Mouse (Mus musculus): ENCODE data around the gene Chka. TPM values are rescaled to one million over a fixed set of nuclear protein-coding genes. Genes with fewer than 3 reads are reported as not detected.

The Chka gene
- polyA plus RNA-seq, 1 experiment from 2014 or later: 37.5 TPM

DNA sequence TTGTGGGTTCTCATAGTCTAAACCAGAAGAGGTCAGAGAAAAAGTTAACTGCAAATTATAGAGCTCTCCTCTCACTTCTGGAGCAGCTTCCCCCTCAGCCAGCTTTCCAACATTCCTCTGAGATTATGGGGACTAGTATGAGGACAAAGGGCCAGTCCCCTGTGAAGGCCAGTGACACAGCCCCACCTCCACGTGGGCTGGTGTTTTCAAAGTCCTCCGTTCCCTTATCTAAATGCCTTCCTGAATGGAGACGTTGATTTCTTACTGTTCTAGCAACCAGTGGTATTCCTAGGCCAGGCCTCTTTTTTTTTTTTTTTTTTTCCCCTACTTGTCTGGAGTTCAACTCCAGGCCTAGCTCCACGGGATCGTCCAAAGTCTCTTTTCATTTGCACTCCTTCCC, 1.5 kb upstream of the Chka start:
- H3K4me2 ChIP-seq: no peak overlapping the region
- 37% methylated on average over 5 of the region's 5 CpGs for WGBS
- no peak for DNase-seq (ENCODE audit: low spot score)

DNA sequence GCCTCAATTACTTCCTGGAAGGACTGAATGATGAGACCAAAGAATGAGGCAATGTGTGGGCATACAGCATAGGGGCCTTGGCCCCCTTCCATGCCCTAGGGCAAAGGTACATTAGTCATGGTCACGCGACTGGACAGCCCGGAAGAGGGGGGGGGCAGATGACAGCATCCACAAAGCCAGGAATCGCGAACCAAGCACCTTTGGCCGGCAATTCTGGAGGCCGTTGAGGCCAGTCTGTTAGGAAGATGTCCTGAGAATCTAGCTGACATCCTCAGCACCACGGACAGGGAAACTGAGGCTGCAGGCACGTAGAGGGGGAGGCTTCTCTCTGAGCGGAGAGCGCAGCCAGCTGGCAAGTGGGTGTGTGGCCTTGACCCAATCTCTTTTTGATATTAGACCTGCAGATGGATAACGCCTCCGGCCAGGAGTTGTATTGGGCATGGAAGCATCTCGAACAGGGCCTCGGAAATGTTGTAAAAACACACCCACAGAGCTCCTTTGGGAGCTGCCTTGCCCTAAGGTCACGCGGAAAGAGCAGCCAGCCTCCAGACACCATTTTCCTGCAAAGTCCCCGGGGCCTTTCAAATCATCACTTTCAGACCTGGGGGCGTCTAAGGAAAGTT, 615 bp upstream of the Chka start:
- H3K4me3 ChIP-seq (ENCODE audit: low read depth, low read length): peak overlapping the region; percentile 78
- H3K27me3 ChIP-seq (replicated peaks; ENCODE audit: control insufficient read depth, insufficient read depth, low read length): no peaks in the 10 kb centered on the region
- peaks cover 20% of the 10 kb centered on the region for H3K4me1 ChIP-seq (replicated peaks; ENCODE audit: control insufficient read depth, insufficient read depth, low read length)
- no peak for ATAC-seq (replicated peaks; ENCODE audit: low FRiP score)
- no peaks in the 10 kb centered on the region for H3K9me3 ChIP-seq (ENCODE audit: control insufficient read depth, low read length)
- no peaks in the 10 kb centered on the region for H3K36me3 ChIP-seq (ENCODE audit: control insufficient read depth, insufficient read depth, low read length)
- H3K9ac ChIP-seq (ENCODE audit: low read depth, low read length): peak overlapping the region; percentile 64
- H3K27ac ChIP-seq (ENCODE audit: low read depth, low read length): peak overlapping the region; percentile 93; the same call in 1 of the 2 replicates
- DNase-seq (ENCODE audit: low spot score): no peak
- peak overlapping the region; percentile 85 for H3K4me2 ChIP-seq
- 9% methylated on average over 19 of the region's 19 CpGs for WGBS

More for the DNA sequence above, 1.5 kb upstream of the Chka start:
- Histone ChIP-seq H3K27me3 (replicated peaks; ENCODE audit: control insufficient read depth, insufficient read depth, low read length) (no peaks in the 10 kb centered on the region), H3K4me1 (replicated peaks; ENCODE audit: control insufficient read depth, insufficient read depth, low read length) (peaks cover 16% of the 10 kb centered on the region), H3K36me3 (ENCODE audit: control insufficient read depth, insufficient read depth, low read length) (no peaks in the 10 kb centered on the region), H3K4me3 (ENCODE audit: low read depth, low read length) (no peak overlapping the region), H3K27ac (ENCODE audit: low read depth, low read length) (no peak overlapping the region; the same call in 1 of the 2 replicates), H3K9ac (ENCODE audit: low read depth, low read length) (no peak overlapping the region), H3K9me3 (ENCODE audit: control insufficient read depth, low read length) (no peaks in the 10 kb centered on the region)
- no peak for ATAC-seq (replicated peaks; ENCODE audit: low FRiP score)

DNA sequence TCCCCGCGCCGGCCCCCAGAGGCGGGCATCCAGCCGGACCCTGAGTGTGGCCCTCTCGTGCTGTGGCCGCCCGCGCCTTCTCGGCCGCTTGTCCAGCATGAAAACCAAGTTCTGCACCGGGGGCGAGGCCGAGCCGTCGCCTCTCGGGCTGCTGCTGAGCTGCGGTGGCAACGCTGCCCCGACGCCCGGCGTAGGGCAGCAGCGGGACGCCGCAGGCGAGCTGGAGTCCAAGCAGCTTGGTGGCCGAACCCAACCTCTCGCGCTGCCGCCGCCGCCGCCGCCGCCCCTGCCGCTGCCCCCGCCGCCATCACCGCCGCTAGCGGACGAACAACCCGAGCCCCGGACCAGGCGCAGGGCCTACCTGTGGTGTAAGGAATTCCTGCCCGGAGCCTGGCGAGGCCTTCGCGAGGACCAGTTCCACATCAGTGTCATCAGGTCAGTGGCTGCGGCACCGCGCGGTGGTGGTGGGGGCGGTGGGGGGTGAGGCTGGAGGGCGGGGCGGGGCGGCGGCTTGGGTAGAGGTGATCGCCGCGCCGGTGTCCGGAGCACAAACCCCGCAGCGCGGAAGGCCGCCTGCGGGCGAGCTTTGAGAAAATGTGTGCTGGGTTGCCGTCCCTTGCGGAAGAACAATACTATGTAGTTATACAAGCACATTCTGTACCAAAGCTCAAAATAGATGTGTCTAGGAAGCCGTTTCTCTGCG, 557 bp downstream of the Chka start:
- H3K27ac ChIP-seq (ENCODE audit: low read depth, low read length): peak overlapping the region; percentile 93
- peak; percentile 3 for ATAC-seq (replicated peaks; ENCODE audit: low FRiP score)
- 0% methylated on average over 70 of the region's 74 CpGs for WGBS
- H3K27me3 ChIP-seq (replicated peaks; ENCODE audit: control insufficient read depth, insufficient read depth, low read length): no peaks in the 10 kb centered on the region
- no peaks in the 10 kb centered on the region for H3K9me3 ChIP-seq (ENCODE audit: control insufficient read depth, low read length)
- peak overlapping the region; percentile 78 for H3K4me3 ChIP-seq (ENCODE audit: low read depth, low read length)
- no peak for DNase-seq (ENCODE audit: low spot score)
- H3K36me3 ChIP-seq (ENCODE audit: control insufficient read depth, insufficient read depth, low read length): no peaks in the 10 kb centered on the region
- peaks cover 20% of the 10 kb centered on the region for H3K4me1 ChIP-seq (replicated peaks; ENCODE audit: control insufficient read depth, insufficient read depth, low read length)
- peak overlapping the region; percentile 92 for H3K9ac ChIP-seq (ENCODE audit: low read depth, low read length)
- peak overlapping the region; percentile 85 for H3K4me2 ChIP-seq

DNA sequence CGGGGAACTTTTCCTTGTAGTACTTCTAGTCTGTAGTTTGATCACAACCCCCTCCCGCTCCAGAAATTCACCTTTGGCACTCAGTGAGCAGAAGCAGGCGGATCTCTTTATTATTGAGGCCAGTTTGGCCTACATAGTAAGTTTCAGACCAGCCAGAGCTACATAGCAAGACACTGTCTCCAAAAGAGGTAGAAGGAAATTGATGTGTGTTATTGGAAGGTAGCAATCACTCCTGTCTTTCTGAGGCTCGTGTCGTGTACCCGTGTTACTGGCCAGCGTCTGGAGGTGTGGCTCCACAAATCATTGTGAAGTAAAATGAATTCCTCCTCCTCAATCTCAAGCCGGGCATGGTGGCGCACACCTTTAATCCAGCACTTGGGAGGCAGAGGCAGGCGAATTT, 1.5 kb downstream of the Chka start:
- Histone ChIP-seq H3K4me3 (ENCODE audit: low read depth, low read length) (peak overlapping the region; percentile 78), H3K36me3 (ENCODE audit: control insufficient read depth, insufficient read depth, low read length) (no peaks in the 10 kb centered on the region), H3K27ac (ENCODE audit: low read depth, low read length) (no peak overlapping the region), H3K9me3 (ENCODE audit: control insufficient read depth, low read length) (no peaks in the 10 kb centered on the region), H3K27me3 (replicated peaks; ENCODE audit: control insufficient read depth, insufficient read depth, low read length) (no peaks in the 10 kb centered on the region), H3K4me1 (replicated peaks; ENCODE audit: control insufficient read depth, insufficient read depth, low read length) (peaks cover 20% of the 10 kb centered on the region), H3K9ac (ENCODE audit: low read depth, low read length) (no peak overlapping the region), H3K4me2 (peak overlapping the region; percentile 85)
- ATAC-seq (replicated peaks; ENCODE audit: low FRiP score) (no peak), DNase-seq (ENCODE audit: low spot score) (no peak)
- WGBS: 87% methylated on average over 10 of the region's 10 CpGs

DNA sequence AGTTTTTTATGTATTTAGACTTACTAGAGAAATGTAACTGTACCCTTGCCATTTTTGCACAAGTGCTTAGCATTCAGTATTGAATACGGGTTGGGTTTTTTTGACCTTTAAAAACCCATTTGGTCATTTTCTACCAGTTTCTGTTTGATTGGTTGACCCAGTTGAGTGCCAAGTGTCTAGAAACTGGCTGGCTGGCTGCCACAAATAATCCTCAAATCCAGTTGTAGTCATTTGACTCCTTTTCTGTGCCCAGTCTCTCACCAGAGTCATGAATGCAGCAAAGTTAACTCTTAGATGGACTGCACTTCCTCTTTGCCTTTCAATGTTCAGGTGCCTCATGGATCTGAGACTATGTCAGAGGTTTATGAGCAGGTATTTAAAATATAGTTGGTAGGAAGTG, 2.3 kb downstream of the Chka start:
- Histone ChIP-seq H3K9me3 (ENCODE audit: control insufficient read depth, low read length) (no peaks in the 10 kb centered on the region), H3K4me1 (replicated peaks; ENCODE audit: control insufficient read depth, insufficient read depth, low read length) (peaks cover 20% of the 10 kb centered on the region), H3K9ac (ENCODE audit: low read depth, low read length) (no peak overlapping the region), H3K27me3 (replicated peaks; ENCODE audit: control insufficient read depth, insufficient read depth, low read length) (no peaks in the 10 kb centered on the region), H3K36me3 (ENCODE audit: control insufficient read depth, insufficient read depth, low read length) (no peaks in the 10 kb centered on the region), H3K4me3 (ENCODE audit: low read depth, low read length) (no peak overlapping the region), H3K4me2 (peak overlapping the region; percentile 85), H3K27ac (ENCODE audit: low read depth, low read length) (no peak overlapping the region)
- 86% methylated on average over 1 of the region's 1 CpGs for WGBS
- ATAC-seq (replicated peaks; ENCODE audit: low FRiP score) (no peak), DNase-seq (ENCODE audit: low spot score) (no peak)

DNA sequence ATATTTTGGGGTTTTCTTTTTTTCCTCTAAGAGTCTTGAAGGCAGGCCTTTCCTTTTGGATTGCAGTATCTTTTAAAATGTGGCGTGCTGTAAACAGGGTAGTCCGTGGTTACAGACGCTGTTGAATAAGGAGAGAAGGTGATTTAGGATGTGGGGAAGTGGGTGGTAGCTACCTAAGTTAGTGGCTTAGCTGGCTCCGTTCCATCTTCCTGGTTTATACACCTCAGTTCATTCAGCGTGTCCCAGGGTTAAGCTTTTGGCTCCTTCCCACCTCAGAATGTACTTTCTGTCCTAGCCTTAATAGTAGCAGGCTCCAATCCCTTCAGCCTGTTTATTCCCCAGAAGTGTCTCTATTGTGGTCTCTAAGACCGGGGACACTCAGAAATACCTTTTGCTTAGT, 3.5 kb downstream of the Chka start:
- 67% methylated on average over 6 of the region's 6 CpGs for WGBS
- Histone ChIP-seq H3K4me1 (replicated peaks; ENCODE audit: control insufficient read depth, insufficient read depth, low read length) (peaks cover 17% of the 10 kb centered on the region), H3K9ac (ENCODE audit: low read depth, low read length) (no peak overlapping the region), H3K27me3 (replicated peaks; ENCODE audit: control insufficient read depth, insufficient read depth, low read length) (no peaks in the 10 kb centered on the region), H3K4me3 (ENCODE audit: low read depth, low read length) (no peak overlapping the region), H3K27ac (ENCODE audit: low read depth, low read length) (no peak overlapping the region), H3K4me2 (peak overlapping the region; percentile 5), H3K36me3 (ENCODE audit: control insufficient read depth, insufficient read depth, low read length) (no peaks in the 10 kb centered on the region), H3K9me3 (ENCODE audit: control insufficient read depth, low read length) (no peaks in the 10 kb centered on the region)
- DNase-seq (ENCODE audit: low spot score) (no peak), ATAC-seq (replicated peaks; ENCODE audit: low FRiP score) (no peak)

DNA sequence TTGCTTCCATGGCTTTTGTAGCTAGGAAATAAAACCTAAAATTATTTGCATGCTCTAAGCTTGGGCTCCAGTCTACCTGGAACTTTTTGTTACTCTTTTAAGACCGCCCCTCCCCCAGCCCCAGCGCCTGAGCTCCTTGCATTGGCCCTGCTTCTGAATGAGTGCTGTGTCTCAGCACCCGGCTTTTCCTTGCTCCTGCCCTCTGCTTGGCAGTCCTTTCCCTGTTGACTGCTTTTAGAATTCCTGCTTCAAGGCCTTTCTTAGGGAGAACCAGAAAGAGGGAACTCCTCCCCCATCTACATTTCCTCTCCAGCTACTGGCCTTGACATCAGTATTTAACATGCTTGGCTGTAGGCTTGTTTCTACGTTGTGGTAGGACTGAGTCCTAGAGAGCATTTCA, 4.0 kb downstream of the Chka start:
- Histone ChIP-seq H3K4me2 (peak overlapping the region; percentile 5), H3K9ac (ENCODE audit: low read depth, low read length) (no peak overlapping the region), H3K36me3 (ENCODE audit: control insufficient read depth, insufficient read depth, low read length) (no peaks in the 10 kb centered on the region), H3K27me3 (replicated peaks; ENCODE audit: control insufficient read depth, insufficient read depth, low read length) (no peaks in the 10 kb centered on the region), H3K4me3 (ENCODE audit: low read depth, low read length) (no peak overlapping the region), H3K4me1 (replicated peaks; ENCODE audit: control insufficient read depth, insufficient read depth, low read length) (peaks cover 14% of the 10 kb centered on the region), H3K27ac (ENCODE audit: low read depth, low read length) (no peak overlapping the region), H3K9me3 (ENCODE audit: control insufficient read depth, low read length) (no peaks in the 10 kb centered on the region)
- 28% methylated on average over 4 of the region's 4 CpGs for WGBS
- DNase-seq (ENCODE audit: low spot score) (no peak), ATAC-seq (replicated peaks; ENCODE audit: low FRiP score) (no peak)

DNA sequence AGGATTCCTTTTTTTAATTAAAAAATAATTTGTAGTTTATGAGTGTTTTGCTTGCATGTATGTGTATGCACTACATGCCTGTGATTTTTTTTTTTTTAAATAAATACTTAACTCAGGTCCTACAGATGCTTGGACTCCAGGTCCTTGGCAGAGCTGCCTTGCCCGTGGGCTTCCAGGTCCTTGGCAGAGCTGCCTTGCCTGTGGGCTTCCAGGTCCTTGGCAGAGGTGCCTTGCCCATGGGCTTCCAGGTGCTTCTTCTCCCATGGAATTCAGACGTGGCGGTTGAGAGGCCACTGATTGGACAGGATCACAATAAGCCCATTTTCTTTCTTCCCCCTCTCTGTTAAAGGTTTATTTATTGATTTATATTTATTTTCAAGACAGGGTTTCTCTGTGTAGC, 5.6 kb downstream of the Chka start:
- no peaks in the 10 kb centered on the region for H3K9me3 ChIP-seq (ENCODE audit: control insufficient read depth, low read length)
- H3K4me2 ChIP-seq: no peak overlapping the region
- WGBS: 94% methylated on average over 3 of the region's 3 CpGs
- peaks cover 9% of the 10 kb centered on the region for H3K4me1 ChIP-seq (replicated peaks; ENCODE audit: control insufficient read depth, insufficient read depth, low read length)
- no peak for DNase-seq (ENCODE audit: low spot score)
- H3K27ac ChIP-seq (ENCODE audit: low read depth, low read length): no peak overlapping the region
- H3K27me3 ChIP-seq (replicated peaks; ENCODE audit: control insufficient read depth, insufficient read depth, low read length): no peaks in the 10 kb centered on the region
- no peaks in the 10 kb centered on the region for H3K36me3 ChIP-seq (ENCODE audit: control insufficient read depth, insufficient read depth, low read length)
- H3K4me3 ChIP-seq (ENCODE audit: low read depth, low read length): no peak overlapping the region
- ATAC-seq (replicated peaks; ENCODE audit: low FRiP score): no peak
- H3K9ac ChIP-seq (ENCODE audit: low read depth, low read length): no peak overlapping the region

DNA sequence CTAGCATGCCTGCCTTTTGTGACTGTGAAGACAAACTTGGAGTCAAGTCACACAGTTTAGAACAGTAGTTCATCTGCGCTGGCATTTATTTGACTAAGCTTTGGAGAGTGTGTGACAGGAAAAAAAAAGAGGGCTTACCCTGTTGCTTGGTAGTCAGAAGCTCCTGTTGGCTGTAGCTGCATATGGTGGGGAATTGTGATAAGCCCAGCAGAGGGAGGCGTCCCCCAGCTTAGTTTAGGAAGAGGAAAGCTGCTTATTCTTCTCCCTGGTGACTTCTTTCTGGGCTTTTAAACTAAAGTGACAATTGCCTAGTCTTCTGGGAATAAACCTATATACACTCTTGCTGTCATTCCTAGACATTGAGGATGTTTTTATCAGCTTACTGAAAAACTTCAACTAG, 11.1 kb downstream of the Chka start:
- Histone ChIP-seq H3K4me3 (ENCODE audit: low read depth, low read length) (no peak overlapping the region), H3K9ac (ENCODE audit: low read depth, low read length) (no peak overlapping the region), H3K9me3 (ENCODE audit: control insufficient read depth, low read length) (no peaks in the 10 kb centered on the region), H3K27ac (ENCODE audit: low read depth, low read length) (no peak overlapping the region), H3K36me3 (ENCODE audit: control insufficient read depth, insufficient read depth, low read length) (peaks cover 9% of the 10 kb centered on the region; the same call in 1 of the 2 replicates), H3K4me2 (no peak overlapping the region), H3K27me3 (replicated peaks; ENCODE audit: control insufficient read depth, insufficient read depth, low read length) (no peaks in the 10 kb centered on the region), H3K4me1 (replicated peaks; ENCODE audit: control insufficient read depth, insufficient read depth, low read length) (peaks cover 4% of the 10 kb centered on the region; the same call in 1 of the 2 replicates)
- ATAC-seq (replicated peaks; ENCODE audit: low FRiP score) (no peak), DNase-seq (ENCODE audit: low spot score) (no peak)
- WGBS: 52% methylated on average over 2 of the region's 2 CpGs

Data from liver, embryonic 11.5 days (tissue).